Mouse (Mus musculus): ENCODE data around the gene Cd101. TPM values are rescaled to one million over a fixed set of nuclear protein-coding genes. Genes with fewer than 3 reads are reported as not detected.
A peak's percentile ranks its signal among the peaks of the same experiment; 100 is the strongest.

The Cd101 gene
- polyA plus RNA-seq, 1 experiment from 2014 or later, result 0.12 TPM

GRCm38 (mm10) chr3:101049997-101050396 is 20.6 kb upstream of the Cd101 start:
- DNase-seq (ENCODE audit: low spot score), result no peak
- Histone ChIP-seq H3K27ac (ENCODE audit: low read depth) (no peak overlapping the region), H3K4me3 (ENCODE audit: low read depth, low read length) (no peak overlapping the region), H3K4me2 (ENCODE audit: low read length) (no peak overlapping the region), H3K9me3 (ENCODE audit: control insufficient read depth, low read length) (no peaks in the 10 kb centered on the region), H3K27me3 (replicated peaks; ENCODE audit: control insufficient read depth, insufficient read depth, low read length) (no peaks in the 10 kb centered on the region), H3K4me1 (replicated peaks; ENCODE audit: control insufficient read depth, insufficient read depth, low read length) (no peaks in the 10 kb centered on the region), H3K9ac (ENCODE audit: low read length) (no peak overlapping the region), H3K36me3 (ENCODE audit: control insufficient read depth, insufficient read depth, low read length) (peaks cover 29% of the 10 kb centered on the region)
- 64% methylated on average over 9 of the region's 9 CpGs for WGBS
- ATAC-seq (replicated peaks; ENCODE audit: low FRiP score, low TSS enrichment, low read depth), result no peak

GRCm38 (mm10) chr3:101048781-101049180 is 19.4 kb upstream of the Cd101 start:
- no peaks in the 10 kb centered on the region for H3K27me3 ChIP-seq (replicated peaks; ENCODE audit: control insufficient read depth, insufficient read depth, low read length)
- DNase-seq (ENCODE audit: low spot score), result no peak
- no peak for ATAC-seq (replicated peaks; ENCODE audit: low FRiP score, low TSS enrichment, low read depth)
- H3K9ac ChIP-seq (ENCODE audit: low read length), result no peak overlapping the region
- no peak overlapping the region for H3K4me3 ChIP-seq (ENCODE audit: low read depth, low read length)
- no peak overlapping the region for H3K4me2 ChIP-seq (ENCODE audit: low read length)
- H3K27ac ChIP-seq (ENCODE audit: low read depth), result no peak overlapping the region
- no peaks in the 10 kb centered on the region for H3K4me1 ChIP-seq (replicated peaks; ENCODE audit: control insufficient read depth, insufficient read depth, low read length)
- no peaks in the 10 kb centered on the region for H3K9me3 ChIP-seq (ENCODE audit: control insufficient read depth, low read length)
- H3K36me3 ChIP-seq (ENCODE audit: control insufficient read depth, insufficient read depth, low read length), result peaks cover 24% of the 10 kb centered on the region
- 87% methylated on average over 2 of the region's 2 CpGs for WGBS

GRCm38 (mm10) chr3:101047586-101048275 is 18.4 kb upstream of the Cd101 start:
- Histone ChIP-seq H3K27ac (ENCODE audit: low read depth) (no peak overlapping the region), H3K27me3 (replicated peaks; ENCODE audit: control insufficient read depth, insufficient read depth, low read length) (no peaks in the 10 kb centered on the region), H3K9ac (ENCODE audit: low read length) (no peak overlapping the region), H3K4me2 (ENCODE audit: low read length) (no peak overlapping the region), H3K36me3 (ENCODE audit: control insufficient read depth, insufficient read depth, low read length) (peaks cover 29% of the 10 kb centered on the region), H3K4me1 (replicated peaks; ENCODE audit: control insufficient read depth, insufficient read depth, low read length) (no peaks in the 10 kb centered on the region), H3K4me3 (ENCODE audit: low read depth, low read length) (no peak overlapping the region), H3K9me3 (ENCODE audit: control insufficient read depth, low read length) (no peaks in the 10 kb centered on the region)
- WGBS, result 84% methylated on average over 15 of the region's 15 CpGs
- no peak for DNase-seq (ENCODE audit: low spot score)
- ATAC-seq (replicated peaks; ENCODE audit: low FRiP score, low TSS enrichment, low read depth), result no peak

- H3K9ac ChIP-seq (ENCODE audit: low read length), result no peak overlapping the region
- peaks cover 43% of the 10 kb centered on the region for H3K36me3 ChIP-seq (ENCODE audit: control insufficient read depth, insufficient read depth, low read length)
- H3K27me3 ChIP-seq (replicated peaks; ENCODE audit: control insufficient read depth, insufficient read depth, low read length), result no peaks in the 10 kb centered on the region
- no peaks in the 10 kb centered on the region for H3K4me1 ChIP-seq (replicated peaks; ENCODE audit: control insufficient read depth, insufficient read depth, low read length)
- H3K4me3 ChIP-seq (ENCODE audit: low read depth, low read length), result no peak overlapping the region
- ATAC-seq (replicated peaks; ENCODE audit: low FRiP score, low TSS enrichment, low read depth), result no peak; the same call in 1 of the 2 replicates
- DNase-seq (ENCODE audit: low spot score), result no peak
- H3K9me3 ChIP-seq (ENCODE audit: control insufficient read depth, low read length), result no peaks in the 10 kb centered on the region
- no peak overlapping the region for H3K4me2 ChIP-seq (ENCODE audit: low read length)
- no peak overlapping the region for H3K27ac ChIP-seq (ENCODE audit: low read depth)
- WGBS, result 90% methylated on average over 15 of the region's 15 CpGs
These were observed 16.1 kb upstream of the Cd101 start for GRCm38 (mm10) chr3:101045431-101045830.

GRCm38 (mm10) chr3:101044686-101045085 is 15.3 kb upstream of the Cd101 start:
- Histone ChIP-seq H3K4me1 (replicated peaks; ENCODE audit: control insufficient read depth, insufficient read depth, low read length) (no peaks in the 10 kb centered on the region), H3K9me3 (ENCODE audit: control insufficient read depth, low read length) (no peaks in the 10 kb centered on the region), H3K4me3 (ENCODE audit: low read depth, low read length) (no peak overlapping the region), H3K36me3 (ENCODE audit: control insufficient read depth, insufficient read depth, low read length) (peaks cover 46% of the 10 kb centered on the region), H3K27me3 (replicated peaks; ENCODE audit: control insufficient read depth, insufficient read depth, low read length) (no peaks in the 10 kb centered on the region), H3K9ac (ENCODE audit: low read length) (no peak overlapping the region), H3K27ac (ENCODE audit: low read depth) (no peak overlapping the region; the same call in 1 of the 2 replicates), H3K4me2 (ENCODE audit: low read length) (no peak overlapping the region)
- ATAC-seq (replicated peaks; ENCODE audit: low FRiP score, low TSS enrichment, low read depth), result peak; percentile 40
- 69% methylated on average over 6 of the region's 6 CpGs for WGBS
- no peak for DNase-seq (ENCODE audit: low spot score)

GRCm38 (mm10) chr3:101041997-101042396 is 12.6 kb upstream of the Cd101 start:
- WGBS, result 82% methylated on average over 7 of the region's 7 CpGs
- peaks cover 37% of the 10 kb centered on the region for H3K36me3 ChIP-seq (ENCODE audit: control insufficient read depth, insufficient read depth, low read length)
- H3K9ac ChIP-seq (ENCODE audit: low read length), result no peak overlapping the region
- no peaks in the 10 kb centered on the region for H3K27me3 ChIP-seq (replicated peaks; ENCODE audit: control insufficient read depth, insufficient read depth, low read length)
- H3K27ac ChIP-seq (ENCODE audit: low read depth), result no peak overlapping the region
- H3K4me3 ChIP-seq (ENCODE audit: low read depth, low read length), result no peak overlapping the region
- DNase-seq (ENCODE audit: low spot score), result no peak
- H3K9me3 ChIP-seq (ENCODE audit: control insufficient read depth, low read length), result no peaks in the 10 kb centered on the region
- no peaks in the 10 kb centered on the region for H3K4me1 ChIP-seq (replicated peaks; ENCODE audit: control insufficient read depth, insufficient read depth, low read length)
- no peak for ATAC-seq (replicated peaks; ENCODE audit: low FRiP score, low TSS enrichment, low read depth)
- H3K4me2 ChIP-seq (ENCODE audit: low read length), result no peak overlapping the region

- ATAC-seq (replicated peaks; ENCODE audit: low FRiP score, low TSS enrichment, low read depth) (no peak), DNase-seq (ENCODE audit: low spot score) (no peak)
- H3K9ac ChIP-seq (ENCODE audit: low read length), result no peak overlapping the region
- WGBS, result 82% methylated on average over 5 of the region's 5 CpGs
- H3K36me3 ChIP-seq (ENCODE audit: control insufficient read depth, insufficient read depth, low read length), result peaks cover 20% of the 10 kb centered on the region
- no peak overlapping the region for H3K27ac ChIP-seq (ENCODE audit: low read depth)
- no peaks in the 10 kb centered on the region for H3K27me3 ChIP-seq (replicated peaks; ENCODE audit: control insufficient read depth, insufficient read depth, low read length)
- no peaks in the 10 kb centered on the region for H3K9me3 ChIP-seq (ENCODE audit: control insufficient read depth, low read length)
- no peak overlapping the region for H3K4me3 ChIP-seq (ENCODE audit: low read depth, low read length)
- no peak overlapping the region for H3K4me2 ChIP-seq (ENCODE audit: low read length)
- no peaks in the 10 kb centered on the region for H3K4me1 ChIP-seq (replicated peaks; ENCODE audit: control insufficient read depth, insufficient read depth, low read length)
These were observed 8.7 kb upstream of the Cd101 start for GRCm38 (mm10) chr3:101037984-101038545.

- Histone ChIP-seq H3K4me3 (ENCODE audit: low read depth, low read length) (no peak overlapping the region), H3K4me2 (ENCODE audit: low read length) (no peak overlapping the region), H3K27ac (ENCODE audit: low read depth) (no peak overlapping the region), H3K9me3 (ENCODE audit: control insufficient read depth, low read length) (no peaks in the 10 kb centered on the region), H3K27me3 (replicated peaks; ENCODE audit: control insufficient read depth, insufficient read depth, low read length) (no peaks in the 10 kb centered on the region), H3K36me3 (ENCODE audit: control insufficient read depth, insufficient read depth, low read length) (peaks cover 3% of the 10 kb centered on the region; the same call in 1 of the 2 replicates), H3K4me1 (replicated peaks; ENCODE audit: control insufficient read depth, insufficient read depth, low read length) (peaks cover 6% of the 10 kb centered on the region; the same call in 1 of the 2 replicates), H3K9ac (ENCODE audit: low read length) (no peak overlapping the region)
- 100% methylated on average over 2 of the region's 2 CpGs for WGBS
- DNase-seq (ENCODE audit: low spot score) (no peak), ATAC-seq (replicated peaks; ENCODE audit: low FRiP score, low TSS enrichment, low read depth) (no peak)
These were observed 6.6 kb upstream of the Cd101 start for GRCm38 (mm10) chr3:101036001-101036400.

- Histone ChIP-seq H3K27me3 (replicated peaks; ENCODE audit: control insufficient read depth, insufficient read depth, low read length) (no peaks in the 10 kb centered on the region), H3K4me3 (ENCODE audit: low read depth, low read length) (no peak overlapping the region), H3K9ac (ENCODE audit: low read length) (no peak overlapping the region), H3K4me1 (replicated peaks; ENCODE audit: control insufficient read depth, insufficient read depth, low read length) (peaks cover 6% of the 10 kb centered on the region; the same call in 1 of the 2 replicates), H3K36me3 (ENCODE audit: control insufficient read depth, insufficient read depth, low read length) (no peaks in the 10 kb centered on the region), H3K9me3 (ENCODE audit: control insufficient read depth, low read length) (no peaks in the 10 kb centered on the region), H3K4me2 (ENCODE audit: low read length) (no peak overlapping the region), H3K27ac (ENCODE audit: low read depth) (no peak overlapping the region)
- ATAC-seq (replicated peaks; ENCODE audit: low FRiP score, low TSS enrichment, low read depth) (no peak), DNase-seq (ENCODE audit: low spot score) (no peak)
- 86% methylated on average over 9 of the region's 9 CpGs for WGBS
These were observed 5.2 kb upstream of the Cd101 start for GRCm38 (mm10) chr3:101034509-101034908.

Data from intestine, embryonic 14.5 days (tissue).